Mouse (Mus musculus) midbrain, embryonic 12.5 days (tissue): ENCODE results near the gene Wdr83. TPM values are rescaled to one million over a fixed set of nuclear protein-coding genes. Genes with fewer than 3 reads are reported as not detected.
A peak's percentile ranks its signal among the peaks of the same experiment; 100 is the strongest.
"Not testable (repeated sequence)": the region's sequence is repeated elsewhere in the genome, so short reads cannot be mapped to it uniquely, and the experiment has no call there.

Experiments used
- ATAC-seq: fragments of 200-750 bp; cut with Nextera tagmentation; 2 replicates; pipeline ENCODE4 v1.8.0; 2017; ENCODE audit warnings: low read depth, moderate TSS enrichment, moderate library complexity; ENCODE audit not compliant: low FRiP score
- H3K27ac ChIP-seq: fragments of 300-500 bp; sonication (generic); replicated peaks from 2 replicates; pipeline ENCODE4 v1.5.1; 2016; ENCODE audit warnings: mild to moderate bottlenecking
- H3K27me3 ChIP-seq: fragments of 300-500 bp; sonication (generic); 2 replicates; pipeline ENCODE4 v1.6.1; 2016; ENCODE audit warnings: mild to moderate bottlenecking
- H3K36me3 ChIP-seq: fragments of 300-500 bp; sonication (generic); 2 replicates; pipeline ENCODE4 v1.6.1; 2016
- H3K4me1 ChIP-seq: fragments of 300-500 bp; sonication (generic); 2 replicates; pipeline ENCODE4 v1.6.1; 2016
- H3K4me2 ChIP-seq: fragments of 300-500 bp; sonication (generic); replicated peaks from 2 replicates; pipeline ENCODE4 v1.6.1; 2016; ENCODE audit warnings: mild to moderate bottlenecking, moderate library complexity
- H3K4me3 ChIP-seq: fragments of 300-500 bp; sonication (generic); 2 replicates; pipeline ENCODE4 v1.5.1; 2016; ENCODE audit warnings: mild to moderate bottlenecking
- H3K9ac ChIP-seq: fragments of 300-500 bp; sonication (generic); replicated peaks from 2 replicates; pipeline ENCODE4 v1.6.1; 2016; ENCODE audit warnings: mild to moderate bottlenecking, moderate library complexity
- H3K9me3 ChIP-seq: fragments of 300-500 bp; sonication (generic); 2 replicates; pipeline ENCODE4 v1.6.1; 2016; ENCODE audit warnings: mild to moderate bottlenecking
- WGBS: fragments of 180-500 bp; shearing (Covaris S2); methylation state at CpG from one replicate; pipeline ENCODE4 v1.1.7; 2016; 5-methylcytosine and 5-hydroxymethylcytosine counted together
- polyA plus RNA-seq: library from polyadenylated mRNA; unstranded; fragments of >200 nt; fragmentation: Nextera tagmentation; extraction: Ambion mirVana; gene quantifications from 2 replicates; pipeline ENCODE4 v1.2.1, GENCODE M21; 2016

The Wdr83 gene
- polyA plus RNA-seq, 1 experiment from 2014 or later, result 54.2 TPM

GRCm38 (mm10) chr8:85095051-85095450 is 13.9 kb upstream of the Wdr83 start:
- Histone ChIP-seq H3K4me1 (no peaks in the 10 kb centered on the region), H3K9ac (no peak overlapping the region), H3K4me2 (no peak overlapping the region), H3K9me3 (no peaks in the 10 kb centered on the region), H3K4me3 (no peak overlapping the region), H3K27ac (no peak overlapping the region), H3K36me3 (peaks cover 71% of the 10 kb centered on the region), H3K27me3 (no peaks in the 10 kb centered on the region)
- no peak for ATAC-seq
- 94% methylated on average over 13 of the region's 13 CpGs for WGBS

- Histone ChIP-seq H3K36me3 (peaks cover 72% of the 10 kb centered on the region), H3K9ac (no peak overlapping the region), H3K9me3 (no peaks in the 10 kb centered on the region), H3K4me1 (no peaks in the 10 kb centered on the region), H3K27me3 (no peaks in the 10 kb centered on the region), H3K27ac (no peak overlapping the region), H3K4me3 (no peak overlapping the region), H3K4me2 (no peak overlapping the region)
- no peak for ATAC-seq
- 35% methylated on average over 21 of the region's 21 CpGs for WGBS
These were observed 10.5 kb upstream of the Wdr83 start for GRCm38 (mm10) chr8:85091526-85092090.

- Histone ChIP-seq H3K27ac (no peak overlapping the region), H3K9me3 (no peaks in the 10 kb centered on the region), H3K36me3 (peaks cover 66% of the 10 kb centered on the region), H3K4me2 (no peak overlapping the region), H3K4me3 (no peak overlapping the region), H3K27me3 (no peaks in the 10 kb centered on the region), H3K9ac (no peak overlapping the region), H3K4me1 (no peaks in the 10 kb centered on the region)
- no peak for ATAC-seq
- 91% methylated on average over 11 of the region's 11 CpGs for WGBS
These were observed 9.8 kb upstream of the Wdr83 start for GRCm38 (mm10) chr8:85090856-85091255.

GRCm38 (mm10) chr8:85088771-85089170 is 7.7 kb upstream of the Wdr83 start:
- peaks cover 51% of the 10 kb centered on the region for H3K36me3 ChIP-seq
- no peak overlapping the region for H3K4me3 ChIP-seq
- WGBS, result 87% methylated on average over 2 of the region's 2 CpGs
- no peak overlapping the region for H3K4me2 ChIP-seq
- no peak for ATAC-seq
- no peaks in the 10 kb centered on the region for H3K9me3 ChIP-seq
- H3K27ac ChIP-seq, result no peak overlapping the region
- no peak overlapping the region for H3K9ac ChIP-seq
- H3K4me1 ChIP-seq, result peaks cover 3% of the 10 kb centered on the region
- peaks cover 5% of the 10 kb centered on the region; the same call in 1 of the 2 replicates for H3K27me3 ChIP-seq

- H3K27ac ChIP-seq, result no peak overlapping the region
- H3K4me1 ChIP-seq, result peaks cover 21% of the 10 kb centered on the region
- no peak overlapping the region for H3K4me2 ChIP-seq
- peaks cover 35% of the 10 kb centered on the region for H3K36me3 ChIP-seq
- no peak overlapping the region for H3K4me3 ChIP-seq
- peaks cover 7% of the 10 kb centered on the region; the same call in 1 of the 2 replicates for H3K27me3 ChIP-seq
- no peaks in the 10 kb centered on the region for H3K9me3 ChIP-seq
- 75% methylated on average over 3 of the region's 3 CpGs for WGBS
- no peak overlapping the region for H3K9ac ChIP-seq
- ATAC-seq, result no peak
These were observed 5.1 kb upstream of the Wdr83 start for GRCm38 (mm10) chr8:85086238-85086637.

- Histone ChIP-seq H3K36me3 (peaks cover 30% of the 10 kb centered on the region), H3K4me2 (no peak overlapping the region), H3K27ac (no peak overlapping the region), H3K4me3 (no peak overlapping the region), H3K27me3 (peaks cover 7% of the 10 kb centered on the region; the same call in 1 of the 2 replicates), H3K9ac (no peak overlapping the region), H3K9me3 (no peaks in the 10 kb centered on the region), H3K4me1 (peaks cover 27% of the 10 kb centered on the region)
- ATAC-seq, result no peak
- 89% methylated on average over 8 of the region's 8 CpGs for WGBS
These were observed 3.5 kb upstream of the Wdr83 start for GRCm38 (mm10) chr8:85084633-85085032.

- H3K27me3 ChIP-seq, result peaks cover 7% of the 10 kb centered on the region; the same call in 1 of the 2 replicates
- peak within 1 kb of the TSS; percentile 72 for H3K9ac ChIP-seq
- H3K4me3 ChIP-seq, result peak within 1 kb of the TSS; percentile 64
- H3K4me2 ChIP-seq, result peak within 1 kb of the TSS; percentile 92
- peak; percentile 78 for ATAC-seq
- peaks cover 28% of the 10 kb centered on the region for H3K36me3 ChIP-seq
- H3K4me1 ChIP-seq, result peaks cover 31% of the 10 kb centered on the region
- no peak within 1 kb of the TSS for H3K27ac ChIP-seq
- WGBS, result 1% methylated on average over 30 of the region's 30 CpGs
- H3K9me3 ChIP-seq, result no peaks in the 10 kb centered on the region
These were observed 2.2 kb upstream of the Wdr83 start, which contains the start of gene Man2b1 for GRCm38 (mm10) chr8:85083108-85083813. Gene Man2b1 (plus strand): TSS chr8:85083270.

GRCm38 (mm10) chr8:85082169-85082568 is 1.1 kb upstream of the Wdr83 start:
- H3K36me3 ChIP-seq, result peaks cover 29% of the 10 kb centered on the region
- not testable (repeated sequence) for H3K27ac ChIP-seq, ATAC-seq, H3K9me3 ChIP-seq, H3K4me2 ChIP-seq, H3K9ac ChIP-seq, H3K4me3 ChIP-seq, H3K27me3 ChIP-seq
- peaks cover 33% of the 10 kb centered on the region for H3K4me1 ChIP-seq
- 88% methylated on average over 4 of the region's 4 CpGs for WGBS

- peak; percentile 31; the same call in 1 of the 2 replicates for ATAC-seq
- H3K27ac ChIP-seq, result no peak within 1 kb of the TSS; the same call in 1 of the 2 replicates
- peaks cover 34% of the 10 kb centered on the region for H3K4me1 ChIP-seq
- no peaks in the 10 kb centered on the region for H3K9me3 ChIP-seq
- H3K36me3 ChIP-seq, result peaks cover 32% of the 10 kb centered on the region
- peak within 1 kb of the TSS; percentile 85 for H3K9ac ChIP-seq
- under 1% methylated on average over 30 of the region's 30 CpGs for WGBS
- H3K27me3 ChIP-seq, result peaks cover 7% of the 10 kb centered on the region; the same call in 1 of the 2 replicates
- H3K4me3 ChIP-seq, result peak within 1 kb of the TSS; percentile 83
- H3K4me2 ChIP-seq, result peak within 1 kb of the TSS; percentile 96
These were observed 432 bp downstream of the Wdr83 start, which contains the start of gene Wdr83os for GRCm38 (mm10) chr8:85080532-85081215. Gene Wdr83os (plus strand): TSS chr8:85080740.

GRCm38 (mm10) chr8:85080214-85080531 is 933 bp downstream of the Wdr83 start:
- Histone ChIP-seq H3K36me3 (peaks cover 34% of the 10 kb centered on the region), H3K4me2 (peak overlapping the region; percentile 96), H3K27ac (no peak overlapping the region; the same call in 1 of the 2 replicates), H3K9ac (peak overlapping the region; percentile 85), H3K27me3 (peaks cover 7% of the 10 kb centered on the region; the same call in 1 of the 2 replicates), H3K4me1 (peaks cover 34% of the 10 kb centered on the region), H3K9me3 (no peaks in the 10 kb centered on the region), H3K4me3 (peak overlapping the region; percentile 83)
- WGBS, result 0% methylated on average over 25 of the region's 25 CpGs
- ATAC-seq, result no peak

- 0% methylated on average over 2 of the region's 2 CpGs for WGBS
These were observed 4.1 kb downstream of the Wdr83 start for GRCm38 (mm10) chr8:85076993-85077392.

GRCm38 (mm10) chr8:85076001-85076400 is 5.1 kb downstream of the Wdr83 start:
- Histone ChIP-seq H3K27ac (no peak overlapping the region), H3K4me2 (no peak overlapping the region), H3K4me1 (peaks cover 24% of the 10 kb centered on the region), H3K36me3 (peaks cover 54% of the 10 kb centered on the region), H3K9me3 (no peaks in the 10 kb centered on the region), H3K4me3 (no peak overlapping the region), H3K9ac (no peak overlapping the region), H3K27me3 (no peaks in the 10 kb centered on the region)
- no peak for ATAC-seq
- 84% methylated on average over 9 of the region's 9 CpGs for WGBS

More at GRCm38 (mm10) chr8:85076993-85077392, 4.1 kb downstream of the Wdr83 start:
- Histone ChIP-seq H3K4me2 (no peak overlapping the region), H3K27me3 (no peaks in the 10 kb centered on the region), H3K4me3 (no peak overlapping the region), H3K9me3 (no peaks in the 10 kb centered on the region), H3K4me1 (peaks cover 31% of the 10 kb centered on the region), H3K27ac (no peak overlapping the region), H3K36me3 (peaks cover 54% of the 10 kb centered on the region), H3K9ac (no peak overlapping the region)
- ATAC-seq, result peak; percentile 28; the same call in 1 of the 2 replicates
